Mouse (Mus musculus) myocyte (in vitro differentiated cells): ENCODE results near the gene BC107364.

Experiments
- CEBPB ChIP-seq: IDR thresholded peaks from 2 replicates; pipeline ENCODE4 v1.6.1; 2011; ENCODE audit warnings: mild to moderate bottlenecking, moderate library complexity; ENCODE audit not compliant: poor library complexity, insufficient read depth, severe bottlenecking
- E2F4 ChIP-seq: IDR thresholded peaks from one replicate; pipeline ENCODE4 v1.6.1; 2011; ENCODE audit warnings: mild to moderate bottlenecking, control low read depth, moderate library complexity; ENCODE audit not compliant: insufficient read depth
- MAX ChIP-seq: IDR thresholded peaks from one replicate; pipeline ENCODE4 v1.6.1; 2011; ENCODE audit warnings: low read depth, mild to moderate bottlenecking, control low read depth
- MYOD1 ChIP-seq, 3 experiments: IDR thresholded peaks; one replicate each; pipeline ENCODE4 v1.6.1; 2011; ENCODE audit warnings: control low read depth in 2 of 3, low read depth in 2 of 3, mild to moderate bottlenecking in 2 of 3, moderate library complexity in 1 of 3; ENCODE audit not compliant: insufficient read length in 2 of 3, control insufficient read depth in 1 of 3
- MYOG ChIP-seq, 3 experiments: IDR thresholded peaks; one replicate each; pipeline ENCODE4 v1.6.1; 2011; ENCODE audit warnings: control low read depth in 2 of 3, low read depth in 2 of 3, mild to moderate bottlenecking in 2 of 3; ENCODE audit not compliant: insufficient read length in 2 of 3, control insufficient read depth in 1 of 3, insufficient read depth in 1 of 3
- POLR2A ChIP-seq: IDR thresholded peaks from one replicate; pipeline ENCODE4 v1.6.1; 2011; ENCODE audit warnings: low read depth, mild to moderate bottlenecking, control low read depth, moderate library complexity; ENCODE audit not compliant: insufficient read length
- POLR2AphosphoS2 ChIP-seq: IDR thresholded peaks from one replicate; pipeline ENCODE4 v1.6.1; 2011; ENCODE audit warnings: low read depth, control low read depth; ENCODE audit not compliant: insufficient read length
- SRF ChIP-seq: IDR thresholded peaks from one replicate; pipeline ENCODE4 v1.6.1; 2011; ENCODE audit warnings: low read depth; ENCODE audit not compliant: control insufficient read depth, insufficient read length

DNA sequence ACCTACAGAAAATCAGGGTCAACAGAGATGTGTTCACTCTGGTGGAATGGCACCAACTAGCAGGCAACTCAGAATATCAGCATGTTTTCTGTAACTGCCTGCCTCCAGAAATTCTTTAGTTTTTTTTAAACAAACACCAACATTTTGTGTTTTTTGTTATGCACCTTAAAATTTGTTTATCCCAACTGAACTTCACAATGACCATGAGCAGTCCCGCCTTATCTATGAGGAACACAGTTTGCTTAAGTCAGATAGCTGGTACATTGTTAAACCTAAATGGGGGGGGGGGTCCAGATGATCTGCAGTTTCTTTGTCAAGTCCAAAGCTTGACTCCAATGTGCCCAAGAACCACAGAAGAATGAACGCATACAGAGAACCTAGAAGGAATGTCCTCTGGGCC, 36.0 kb downstream of the BC107364 start:
- no peak for TF ChIP-seq MYOD1 (IDR thresholded peaks at IDR 0.05; ENCODE audit: control insufficient read depth in 1 of 3, insufficient read length in 2 of 3, low read depth in 2 of 3)
- no peak for TF ChIP-seq MAX
- no peak for TF ChIP-seq POLR2A
- no peak for TF ChIP-seq CEBPB
- TF ChIP-seq SRF = no peak
- no peak for TF ChIP-seq POLR2AphosphoS2
- TF ChIP-seq MYOG (IDR thresholded peaks at IDR 0.05; ENCODE audit: control insufficient read depth in 1 of 3, insufficient read depth in 1 of 3, insufficient read length in 2 of 3, low read depth in 2 of 3) = no peak
- no peak for TF ChIP-seq E2F4
